8 mouse cellular contexts compared by ENCODE assay signal in genomic region chr2:122558317-122558716, GRCm38 (mm10). TPM values are rescaled to one million over a fixed set of nuclear protein-coding genes. Genes with fewer than 3 reads are reported as not detected.
DNase-seq lines count a peak whose midpoint lies in the region; TF ChIP-seq lines count a peak whose summit lies in the region.

No protein-coding gene starts in this region.

- H3K9me3 ChIP-seq in midbrain, embryonic 10.5 days (replicated peaks) = no peaks in the 10 kb centered on the region

- no peaks in the 10 kb centered on the region for H3K4me1 ChIP-seq in thymus, adult 2 months (replicated peaks; ENCODE audit: control insufficient read depth, insufficient read depth, low read length)
- no peaks in the 10 kb centered on the region for H3K4me1 ChIP-seq in midbrain, embryonic 10.5 days

- peak; percentile 40 to 60 for DNase-seq in heart, postnatal 10 days
- DNase-seq in heart, adult 8-10 months (ENCODE audit: low spot score) = no peak
- peak; percentile 65 for DNase-seq in thymus, adult 2 months
- DNase-seq in thymus, adult 18-20 months = no peak
- DNase-seq in brain, adult 2 months (ENCODE audit: low read depth, low spot score) = peak; percentile 83
- DNase-seq in layer of hippocampus, adult 18-20 months (ENCODE audit: low spot score in 2 of 2) = peak; percentile 27 to 63
- peak; percentile 38 for DNase-seq in retina, postnatal 1 day
- DNase-seq in midbrain, embryonic 10.5 days (ENCODE audit: low spot score) = no peak

- no peak for TF ChIP-seq POLR2A in thymus, adult 2 months (IDR thresholded peaks at IDR 0.05; ENCODE audit: control insufficient read depth, extremely low read depth, insufficient read depth, low read length, poor library complexity)

- TF ChIP-seq CTCF in thymus, adult 2 months (IDR thresholded peaks at IDR 0.05; ENCODE audit: borderline replicate concordance, control insufficient read depth, extremely low read depth, insufficient read depth, low read length, poor library complexity) = peak; percentile 46; the same call in 1 of the 2 replicates

- WGBS in thymus, adult 2 months = 20% methylated on average over 2 of the region's 2 CpGs
- 26% methylated on average over 2 of the region's 2 CpGs for WGBS in midbrain, embryonic 10.5 days

- no peaks in the 10 kb centered on the region for H3K36me3 ChIP-seq in thymus, adult 2 months (ENCODE audit: control insufficient read depth, insufficient read depth, low read length)
- no peaks in the 10 kb centered on the region for H3K36me3 ChIP-seq in midbrain, embryonic 10.5 days

- H3K4me3 ChIP-seq in thymus, adult 2 months (ENCODE audit: control insufficient read depth, insufficient read depth, low read length) = no peak overlapping the region
- no peak overlapping the region for H3K4me3 ChIP-seq in midbrain, embryonic 10.5 days

- H3K27me3 ChIP-seq in thymus, adult 2 months (ENCODE audit: control insufficient read depth, insufficient read depth, low read length) = no peaks in the 10 kb centered on the region
- no peaks in the 10 kb centered on the region for H3K27me3 ChIP-seq in midbrain, embryonic 10.5 days (ENCODE audit: low read depth, poor library complexity, severe bottlenecking)

- H3K27ac ChIP-seq in thymus, adult 2 months (ENCODE audit: control insufficient read depth, insufficient read depth, low read length) = no peak overlapping the region
- H3K27ac ChIP-seq in midbrain, embryonic 10.5 days (replicated peaks) = no peak overlapping the region

- intact Hi-C loops in heart, postnatal 10 days (cut with DNase I) = loop anchor here (2.0 to 5.0 kb wide), 4 partner anchors 178 to 364 kb away; no protein-coding TSS in a partner anchor

RNA-seq across cellular contexts. Expression of gene Gatm, which starts 52.8 kb away (rescaled TPM):
- total RNA-seq in heart, postnatal 10 days (2021) = 1 to 10 TPM; 7.5 to 8.2 TPM
- total RNA-seq in heart, adult 8-10 months (2022) = 1 to 10 TPM; 2.4 to 3.9 (median 2.6) TPM
- 11.3 and 13.5 TPM in 2 replicates for polyA plus RNA-seq in thymus, adult 2 months (2012; rRNA removed)
- 10 to 100 TPM; 85.0 TPM for total RNA-seq in layer of hippocampus, adult 18-20 months (2021)
- 20.5 and 21.5 TPM in 2 replicates for polyA plus RNA-seq in midbrain, embryonic 10.5 days (2016; fragmentation: Nextera tagmentation; extraction: Ambion mirVana)

Comparison
In these comparisons a context has a peak if more than half of its experiments do, and no peak if none do; other contexts are left out.
1. DNase-seq: peak in heart, postnatal 10 days (2 of 2), thymus, adult 2 months (single experiment), brain, adult 2 months (single experiment), layer of hippocampus, adult 18-20 months (2 of 2) and retina, postnatal 1 day (single experiment); none in heart, adult 8-10 months (single experiment), thymus, adult 18-20 months (0 of 2) and midbrain, embryonic 10.5 days (single experiment).
2. RNA of gene Gatm, which starts 52.8 kb away (total RNA-seq): 85.0 TPM in layer of hippocampus, adult 18-20 months; 7.5 to 8.2 TPM in heart, postnatal 10 days and 2.4 to 3.9 TPM in heart, adult 8-10 months; every median in the first group is over 4 times any median in the second.